Mouse (Mus musculus): ENCODE data around the gene Abca5. TPM values are rescaled to one million over a fixed set of nuclear protein-coding genes. Genes with fewer than 3 reads are reported as not detected.

Gene Abca5
- total and polyA plus RNA-seq, 2 experiments from 2014 or later: 13.7 to 23.0 TPM

GRCm38 (mm10) chr11:110372266-110372954 is 34.9 kb upstream of the Abca5 start:
- TF ChIP-seq CTCF (IDR thresholded peaks at IDR 0.05): no peak
- no peak for ATAC-seq (ENCODE audit: low FRiP score)
- Histone ChIP-seq H3K9me3 (ENCODE audit: low read length) (no peaks in the 10 kb centered on the region), H3K4me2 (ENCODE audit: low read depth, low read length, poor library complexity, severe bottlenecking) (no peak overlapping the region), H3K4me3 (ENCODE audit: low read depth, low read length) (no peak overlapping the region), H3K27ac (ENCODE audit: low read depth, low read length) (no peak overlapping the region), H3K9ac (replicated peaks; ENCODE audit: low read length, poor library complexity, severe bottlenecking) (no peak overlapping the region), H3K4me1 (ENCODE audit: insufficient read depth, low read length) (no peaks in the 10 kb centered on the region), H3K27me3 (ENCODE audit: insufficient read depth, low read length) (no peaks in the 10 kb centered on the region), H3K36me3 (ENCODE audit: insufficient read depth, low read length) (no peaks in the 10 kb centered on the region)
- DNase-seq (ENCODE audit: low spot score): no peak
- WGBS: 84% methylated on average over 13 of the region's 15 CpGs

GRCm38 (mm10) chr11:110371827-110372226 is 34.3 kb upstream of the Abca5 start:
- no peak for DNase-seq (ENCODE audit: low spot score)
- Histone ChIP-seq H3K4me2 (ENCODE audit: low read depth, low read length, poor library complexity, severe bottlenecking) (no peak overlapping the region), H3K27me3 (ENCODE audit: insufficient read depth, low read length) (no peaks in the 10 kb centered on the region), H3K4me3 (ENCODE audit: low read depth, low read length) (no peak overlapping the region), H3K36me3 (ENCODE audit: insufficient read depth, low read length) (no peaks in the 10 kb centered on the region), H3K9me3 (ENCODE audit: low read length) (no peaks in the 10 kb centered on the region), H3K4me1 (ENCODE audit: insufficient read depth, low read length) (no peaks in the 10 kb centered on the region), H3K27ac (ENCODE audit: low read depth, low read length) (no peak overlapping the region), H3K9ac (replicated peaks; ENCODE audit: low read length, poor library complexity, severe bottlenecking) (no peak overlapping the region)
- TF ChIP-seq CTCF (IDR thresholded peaks at IDR 0.05): no peak
- WGBS: 69% methylated on average over 8 of the region's 8 CpGs
- no peak for ATAC-seq (ENCODE audit: low FRiP score)

- Histone ChIP-seq H3K4me1 (ENCODE audit: insufficient read depth, low read length) (no peaks in the 10 kb centered on the region), H3K9me3 (ENCODE audit: low read length) (no peaks in the 10 kb centered on the region), H3K27me3 (ENCODE audit: insufficient read depth, low read length) (no peaks in the 10 kb centered on the region), H3K4me3 (ENCODE audit: low read depth, low read length) (no peak overlapping the region), H3K36me3 (ENCODE audit: insufficient read depth, low read length) (no peaks in the 10 kb centered on the region), H3K4me2 (ENCODE audit: low read depth, low read length, poor library complexity, severe bottlenecking) (no peak overlapping the region), H3K27ac (ENCODE audit: low read depth, low read length) (no peak overlapping the region), H3K9ac (replicated peaks; ENCODE audit: low read length, poor library complexity, severe bottlenecking) (no peak overlapping the region)
- no peak for TF ChIP-seq CTCF (IDR thresholded peaks at IDR 0.05)
- no peak for DNase-seq (ENCODE audit: low spot score)
- 34% methylated on average over 15 of the region's 15 CpGs for WGBS
- no peak for ATAC-seq (ENCODE audit: low FRiP score)
Measured at GRCm38 (mm10) chr11:110369312-110370019, 31.9 kb upstream of the Abca5 start.

GRCm38 (mm10) chr11:110367638-110368037 is 30.1 kb upstream of the Abca5 start:
- no peak for ATAC-seq (ENCODE audit: low FRiP score)
- Histone ChIP-seq H3K36me3 (ENCODE audit: insufficient read depth, low read length) (no peaks in the 10 kb centered on the region), H3K27me3 (ENCODE audit: insufficient read depth, low read length) (no peaks in the 10 kb centered on the region), H3K9me3 (ENCODE audit: low read length) (no peaks in the 10 kb centered on the region), H3K4me1 (ENCODE audit: insufficient read depth, low read length) (no peaks in the 10 kb centered on the region), H3K9ac (replicated peaks; ENCODE audit: low read length, poor library complexity, severe bottlenecking) (no peak overlapping the region), H3K4me2 (ENCODE audit: low read depth, low read length, poor library complexity, severe bottlenecking) (no peak overlapping the region), H3K4me3 (ENCODE audit: low read depth, low read length) (no peak overlapping the region), H3K27ac (ENCODE audit: low read depth, low read length) (no peak overlapping the region)
- no peak for TF ChIP-seq CTCF (IDR thresholded peaks at IDR 0.05)
- no peak for DNase-seq (ENCODE audit: low spot score)
- WGBS: 93% methylated on average over 13 of the region's 13 CpGs

- H3K4me1 ChIP-seq (ENCODE audit: insufficient read depth, low read length): no peaks in the 10 kb centered on the region
- no peaks in the 10 kb centered on the region for H3K9me3 ChIP-seq (ENCODE audit: low read length)
- ATAC-seq (ENCODE audit: low FRiP score) (no peak), DNase-seq (ENCODE audit: low spot score) (no peak)
- no peaks in the 10 kb centered on the region for H3K27me3 ChIP-seq (ENCODE audit: insufficient read depth, low read length)
- H3K4me3 ChIP-seq (ENCODE audit: low read depth, low read length): no peak overlapping the region
- no peak overlapping the region for H3K9ac ChIP-seq (replicated peaks; ENCODE audit: low read length, poor library complexity, severe bottlenecking)
- no peak overlapping the region for H3K4me2 ChIP-seq (ENCODE audit: low read depth, low read length, poor library complexity, severe bottlenecking)
- TF ChIP-seq CTCF (IDR thresholded peaks at IDR 0.05): no peak
- 86% methylated on average over 3 of the region's 3 CpGs for WGBS
- H3K27ac ChIP-seq (ENCODE audit: low read depth, low read length): no peak overlapping the region
- no peaks in the 10 kb centered on the region for H3K36me3 ChIP-seq (ENCODE audit: insufficient read depth, low read length)
Measured at GRCm38 (mm10) chr11:110366902-110367301, 29.4 kb upstream of the Abca5 start.

- no peaks in the 10 kb centered on the region for H3K4me1 ChIP-seq (ENCODE audit: insufficient read depth, low read length)
- WGBS: 78% methylated on average over 3 of the region's 3 CpGs
- DNase-seq (ENCODE audit: low spot score) (peak; percentile 32), ATAC-seq (ENCODE audit: low FRiP score) (no peak)
- no peaks in the 10 kb centered on the region for H3K27me3 ChIP-seq (ENCODE audit: insufficient read depth, low read length)
- H3K4me3 ChIP-seq (ENCODE audit: low read depth, low read length): no peak overlapping the region
- H3K9me3 ChIP-seq (ENCODE audit: low read length): no peaks in the 10 kb centered on the region
- no peak overlapping the region for H3K27ac ChIP-seq (ENCODE audit: low read depth, low read length)
- H3K9ac ChIP-seq (replicated peaks; ENCODE audit: low read length, poor library complexity, severe bottlenecking): no peak overlapping the region
- peak; percentile 60 for TF ChIP-seq CTCF (IDR thresholded peaks at IDR 0.05)
- no peak overlapping the region for H3K4me2 ChIP-seq (ENCODE audit: low read depth, low read length, poor library complexity, severe bottlenecking)
- no peaks in the 10 kb centered on the region for H3K36me3 ChIP-seq (ENCODE audit: insufficient read depth, low read length)
Measured at GRCm38 (mm10) chr11:110365016-110365415, 27.5 kb upstream of the Abca5 start.

All from midbrain, postnatal 0 days (tissue).